Mouse (Mus musculus) midbrain, embryonic 11.5 days (tissue): ENCODE results near the gene Teddm2. TPM values are rescaled to one million over a fixed set of nuclear protein-coding genes. Genes with fewer than 3 reads are reported as not detected.

Experiments
- ATAC-seq: fragments of 200-750 bp; cut with Nextera tagmentation; 2 replicates; pipeline ENCODE4 v1.8.0; 2017; ENCODE audit warnings: moderate TSS enrichment, moderate library complexity; ENCODE audit not compliant: low FRiP score
- DNase-seq: peaks from one replicate; pipeline ENCODE4 v3.0.0; 2015; ENCODE audit warnings: low spot score; ENCODE audit errors: missing footprints
- H3K27ac ChIP-seq: fragments of 300-500 bp; sonication (generic); 2 replicates; pipeline ENCODE4 v1.5.1; 2014; ENCODE audit warnings: low read depth, low read length
- H3K27me3 ChIP-seq: fragments of 300-500 bp; sonication (generic); 2 replicates; pipeline ENCODE4 v1.6.1; 2014; ENCODE audit warnings: mild to moderate bottlenecking, low read length, moderate library complexity, mixed read lengths; ENCODE audit not compliant: control insufficient read depth, insufficient read depth
- H3K36me3 ChIP-seq: fragments of 300-500 bp; sonication (generic); 2 replicates; pipeline ENCODE4 v1.6.1; 2014; ENCODE audit warnings: mild to moderate bottlenecking, low read length, moderate library complexity, mixed read lengths; ENCODE audit not compliant: control insufficient read depth, insufficient read depth
- H3K4me1 ChIP-seq: fragments of 300-500 bp; sonication (generic); 2 replicates; pipeline ENCODE4 v1.6.1; 2014; ENCODE audit warnings: low read length; ENCODE audit not compliant: control insufficient read depth, insufficient read depth
- H3K4me2 ChIP-seq: fragments of 300-500 bp; sonication (generic); 2 replicates; pipeline ENCODE4 v1.6.1; 2014; ENCODE audit warnings: mild to moderate bottlenecking, moderate library complexity
- H3K4me3 ChIP-seq: fragments of 300-500 bp; sonication (generic); 2 replicates; pipeline ENCODE4 v1.5.1; 2014; ENCODE audit warnings: low read depth, low read length
- H3K9ac ChIP-seq: fragments of 300-500 bp; sonication (generic); 2 replicates; pipeline ENCODE4 v1.6.1; 2014; ENCODE audit warnings: low read length
- H3K9me3 ChIP-seq: fragments of 300-500 bp; sonication (generic); 2 replicates; pipeline ENCODE4 v1.6.1; 2016; ENCODE audit warnings: low read length; ENCODE audit not compliant: control insufficient read depth
- WGBS: fragments of 180-500 bp; shearing (Covaris S2); extraction: QIAGEN DNeasy Blood & Tissue Kit; methylation state at CpG from one replicate; pipeline ENCODE4 v1.1.7; 2014; 5-methylcytosine and 5-hydroxymethylcytosine counted together
- polyA plus RNA-seq: library from polyadenylated mRNA; unstranded; fragments of >200 nt; fragmentation: Nextera tagmentation; extraction: Ambion mirVana; gene quantifications from 2 replicates; pipeline ENCODE4 v1.2.1, GENCODE M21; 2014

Gene Teddm2
- polyA plus RNA-seq, result 0.43 and 0.48 TPM in 2 replicates

GRCm38 (mm10) chr1:153899731-153900380, at the start of gene Teddm2, which contains the start of gene Glul:
Gene Teddm2, minus strand, starts transcription at chr1:153900228.
Gene Glul, plus strand, starts transcription at chr1:153899944.
- Histone ChIP-seq H3K4me1 (peaks cover 19% of the 10 kb centered on the region), H3K9ac (peak within 1 kb of the TSS; percentile 93), H3K36me3 (peaks cover 15% of the 10 kb centered on the region), H3K9me3 (no peaks in the 10 kb centered on the region), H3K27me3 (no peaks in the 10 kb centered on the region), H3K4me2 (peak within 1 kb of the TSS; percentile 84), H3K4me3 (peak within 1 kb of the TSS; percentile 82), H3K27ac (peak within 1 kb of the TSS; percentile 97)
- ATAC-seq, result peak; percentile 97
- 0% methylated on average over 48 of the region's 51 CpGs for WGBS
- DNase-seq, result peak; percentile 99

- H3K4me2 ChIP-seq, result no peak overlapping the region
- no peaks in the 10 kb centered on the region for H3K36me3 ChIP-seq
- H3K4me3 ChIP-seq, result no peak overlapping the region
- no peaks in the 10 kb centered on the region for H3K27me3 ChIP-seq
- H3K9me3 ChIP-seq, result no peaks in the 10 kb centered on the region
- H3K27ac ChIP-seq, result no peak overlapping the region
- no peak overlapping the region for H3K9ac ChIP-seq
- H3K4me1 ChIP-seq, result no peaks in the 10 kb centered on the region; the same call in 1 of the 2 replicates
- ATAC-seq, result no peak
- DNase-seq, result no peak
- 97% methylated on average over 6 of the region's 6 CpGs for WGBS
These were observed 47.8 kb upstream of the Teddm2 start for GRCm38 (mm10) chr1:153947837-153948236.

- Histone ChIP-seq H3K4me2 (no peak overlapping the region), H3K9me3 (no peaks in the 10 kb centered on the region), H3K36me3 (no peaks in the 10 kb centered on the region), H3K9ac (no peak overlapping the region), H3K4me3 (no peak overlapping the region), H3K4me1 (no peaks in the 10 kb centered on the region; the same call in 1 of the 2 replicates), H3K27me3 (no peaks in the 10 kb centered on the region), H3K27ac (no peak overlapping the region)
- 31% methylated on average over 7 of the region's 7 CpGs for WGBS
- DNase-seq (peak; percentile 82), ATAC-seq (no peak)
These were observed 46.9 kb upstream of the Teddm2 start for GRCm38 (mm10) chr1:153946971-153947370.

- Histone ChIP-seq H3K4me1 (no peaks in the 10 kb centered on the region; the same call in 1 of the 2 replicates), H3K9ac (no peak overlapping the region), H3K36me3 (no peaks in the 10 kb centered on the region), H3K27me3 (no peaks in the 10 kb centered on the region), H3K9me3 (no peaks in the 10 kb centered on the region), H3K27ac (no peak overlapping the region), H3K4me3 (no peak overlapping the region), H3K4me2 (no peak overlapping the region)
- ATAC-seq (no peak), DNase-seq (no peak)
- 71% methylated on average over 5 of the region's 5 CpGs for WGBS
These were observed 45.2 kb upstream of the Teddm2 start for GRCm38 (mm10) chr1:153945181-153945580.

- Histone ChIP-seq H3K27me3 (no peaks in the 10 kb centered on the region), H3K9ac (no peak overlapping the region), H3K4me2 (no peak overlapping the region), H3K9me3 (no peaks in the 10 kb centered on the region), H3K27ac (no peak overlapping the region), H3K36me3 (no peaks in the 10 kb centered on the region), H3K4me3 (no peak overlapping the region), H3K4me1 (no peaks in the 10 kb centered on the region)
- ATAC-seq (no peak), DNase-seq (peak; percentile 33)
- WGBS, result 88% methylated on average over 2 of the region's 2 CpGs
These were observed 41.0 kb upstream of the Teddm2 start for GRCm38 (mm10) chr1:153940986-153941385.

GRCm38 (mm10) chr1:153937025-153937424, 37.0 kb upstream of the Teddm2 start:
- Histone ChIP-seq H3K4me2 (no peak overlapping the region), H3K27ac (no peak overlapping the region), H3K9me3 (no peaks in the 10 kb centered on the region), H3K27me3 (no peaks in the 10 kb centered on the region), H3K9ac (no peak overlapping the region), H3K4me3 (no peak overlapping the region), H3K4me1 (no peaks in the 10 kb centered on the region), H3K36me3 (no peaks in the 10 kb centered on the region)
- DNase-seq (no peak), ATAC-seq (no peak)
- WGBS, result 95% methylated on average over 2 of the region's 2 CpGs

GRCm38 (mm10) chr1:153935844-153936380, 35.9 kb upstream of the Teddm2 start:
- Histone ChIP-seq H3K4me1 (no peaks in the 10 kb centered on the region), H3K4me2 (no peak overlapping the region), H3K9me3 (no peaks in the 10 kb centered on the region), H3K27me3 (no peaks in the 10 kb centered on the region), H3K4me3 (no peak overlapping the region), H3K9ac (no peak overlapping the region), H3K27ac (no peak overlapping the region), H3K36me3 (no peaks in the 10 kb centered on the region)
- 84% methylated on average over 12 of the region's 12 CpGs for WGBS
- DNase-seq (peak; percentile 60), ATAC-seq (no peak)

GRCm38 (mm10) chr1:153933772-153934171, 33.7 kb upstream of the Teddm2 start:
- DNase-seq (no peak), ATAC-seq (no peak)
- Histone ChIP-seq H3K27me3 (no peaks in the 10 kb centered on the region), H3K9ac (no peak overlapping the region), H3K27ac (no peak overlapping the region), H3K4me3 (no peak overlapping the region), H3K4me1 (no peaks in the 10 kb centered on the region), H3K36me3 (no peaks in the 10 kb centered on the region), H3K9me3 (no peaks in the 10 kb centered on the region), H3K4me2 (no peak overlapping the region)
- WGBS, result 93% methylated on average over 1 of the region's 1 CpGs

GRCm38 (mm10) chr1:153930431-153930830, 30.4 kb upstream of the Teddm2 start:
- no peak overlapping the region for H3K9ac ChIP-seq
- H3K4me1 ChIP-seq, result no peaks in the 10 kb centered on the region
- H3K9me3 ChIP-seq, result no peaks in the 10 kb centered on the region
- ATAC-seq (no peak), DNase-seq (no peak)
- no peak overlapping the region for H3K27ac ChIP-seq
- no peak overlapping the region for H3K4me2 ChIP-seq
- no peaks in the 10 kb centered on the region for H3K27me3 ChIP-seq
- no peaks in the 10 kb centered on the region for H3K36me3 ChIP-seq
- no peak overlapping the region for H3K4me3 ChIP-seq
- whole genome bisulfite sequencing, result 89% methylated on average over 2 of the region's 2 CpGs
